Mouse (Mus musculus) embryonic facial prominence, embryonic 15.5 days (tissue): Measurements from ENCODE around the gene St3gal3. TPM values are rescaled to one million over a fixed set of nuclear protein-coding genes. Genes with fewer than 3 reads are reported as not detected.

Experiments used
- ATAC-seq: fragments of 200-750 bp; cut with Nextera tagmentation; 2 replicates; pipeline ENCODE4 v1.8.0; 2017; ENCODE audit warnings: low read depth, moderate TSS enrichment; ENCODE audit not compliant: insufficient number of reproducible peaks, low FRiP score, low TSS enrichment
- H3K27ac ChIP-seq: fragments of 300-500 bp; sonication (generic); replicated peaks from 2 replicates; pipeline ENCODE4 v1.5.1; 2015; ENCODE audit warnings: mild to moderate bottlenecking, inconsistent platforms
- H3K27me3 ChIP-seq: fragments of 300-500 bp; sonication (generic); 2 replicates; pipeline ENCODE4 v1.6.1; 2015; ENCODE audit warnings: inconsistent platforms
- H3K36me3 ChIP-seq: fragments of 300-500 bp; sonication (generic); 2 replicates; pipeline ENCODE4 v1.6.1; 2015; ENCODE audit warnings: mild to moderate bottlenecking, inconsistent platforms
- H3K4me1 ChIP-seq: fragments of 300-500 bp; sonication (generic); 2 replicates; pipeline ENCODE4 v1.6.1; 2015; ENCODE audit warnings: inconsistent platforms
- H3K4me2 ChIP-seq: fragments of 300-500 bp; sonication (generic); replicated peaks from 2 replicates; pipeline ENCODE4 v1.6.1; 2015; ENCODE audit warnings: mild to moderate bottlenecking, inconsistent platforms
- H3K4me3 ChIP-seq: fragments of 300-500 bp; sonication (generic); replicated peaks from 2 replicates; pipeline ENCODE4 v1.5.1; 2015; ENCODE audit warnings: mild to moderate bottlenecking, inconsistent platforms
- H3K9ac ChIP-seq: fragments of 300-500 bp; sonication (generic); 2 replicates; pipeline ENCODE4 v1.6.1; 2015; ENCODE audit warnings: inconsistent platforms
- H3K9me3 ChIP-seq: fragments of 300-500 bp; sonication (generic); replicated peaks from 2 replicates; pipeline ENCODE4 v1.6.1; 2016; ENCODE audit warnings: inconsistent platforms
- WGBS: fragments of 180-500 bp; shearing (Covaris S2); methylation state at CpG from one replicate; pipeline ENCODE4 v1.1.7; 2015; 5-methylcytosine and 5-hydroxymethylcytosine counted together
- polyA plus RNA-seq: library from polyadenylated mRNA; unstranded; fragments of >200 nt; fragmentation: Nextera tagmentation; extraction: Ambion mirVana; gene quantifications from 2 replicates; pipeline ENCODE4 v1.2.1, GENCODE M21; 2015

St3gal3 gene
- polyA plus RNA-seq, 1 experiment from 2014 or later, result 9.8 TPM

DNA sequence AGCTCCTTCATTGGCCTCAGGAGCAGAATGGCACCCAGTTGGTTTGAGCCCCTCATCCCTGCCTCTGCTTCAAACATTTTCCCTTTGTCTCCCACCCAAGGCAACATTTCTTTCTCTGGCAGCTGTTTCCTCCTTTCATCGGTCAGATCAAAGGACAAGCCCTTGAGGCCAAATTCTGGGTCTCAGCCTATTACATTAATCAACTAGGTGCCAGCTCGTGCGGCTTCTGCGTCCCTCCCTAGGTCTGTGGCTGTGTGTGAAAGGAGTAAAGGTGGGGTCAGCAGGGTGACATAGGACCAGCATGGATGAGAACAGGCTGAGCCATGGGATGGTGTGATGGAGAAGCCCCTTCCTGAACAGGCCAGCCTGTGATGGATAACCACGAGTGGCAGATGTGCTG, 191.4 kb downstream of the St3gal3 start:
- Histone ChIP-seq H3K27ac (no peak overlapping the region), H3K9ac (no peak overlapping the region), H3K4me2 (no peak overlapping the region), H3K9me3 (no peaks in the 10 kb centered on the region), H3K36me3 (peaks cover 13% of the 10 kb centered on the region), H3K27me3 (no peaks in the 10 kb centered on the region), H3K4me1 (peaks cover 9% of the 10 kb centered on the region; the same call in 1 of the 2 replicates), H3K4me3 (no peak overlapping the region)
- ATAC-seq, result no peak
- WGBS, result 31% methylated on average over 5 of the region's 5 CpGs

DNA sequence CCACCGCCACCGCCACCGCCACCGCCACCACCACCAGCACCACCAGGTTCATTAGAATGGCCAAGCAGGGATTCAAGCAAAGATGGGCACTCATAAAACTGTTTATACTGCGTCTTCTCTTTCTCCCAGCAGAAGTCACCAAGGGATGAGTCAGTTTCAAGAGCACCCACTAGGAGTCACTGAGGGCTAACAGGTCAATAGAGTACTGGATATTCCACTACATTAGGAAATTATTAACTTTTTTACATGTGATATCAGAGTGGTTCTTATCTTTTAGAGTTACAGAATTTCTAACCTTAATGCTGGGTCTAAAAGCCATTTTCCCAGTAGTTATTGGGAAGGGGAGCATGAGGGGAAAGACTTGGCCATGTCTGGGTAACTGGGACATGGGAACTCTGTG, 197.8 kb downstream of the St3gal3 start:
- no peak overlapping the region for H3K9ac ChIP-seq

DNA sequence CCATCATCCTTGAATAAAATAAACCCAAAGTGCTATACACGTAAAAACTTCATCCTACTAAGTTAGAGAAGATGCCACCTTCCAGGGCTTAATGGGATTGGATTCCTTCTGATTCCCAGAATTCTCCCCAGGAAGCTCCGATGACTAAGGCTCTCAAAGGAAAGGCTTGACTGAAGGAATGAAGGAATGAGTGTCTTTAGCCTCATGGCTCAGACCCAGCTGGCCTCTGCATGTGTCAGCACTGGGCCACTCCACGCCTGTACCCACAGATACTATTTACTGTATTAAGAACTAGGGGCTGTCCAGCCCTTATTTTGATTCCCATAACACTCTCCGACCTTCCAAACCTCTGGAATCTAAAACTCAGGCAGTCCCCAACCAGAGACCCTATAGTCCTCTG, 200.6 kb downstream of the St3gal3 start:
- no peak overlapping the region for H3K9ac ChIP-seq
- no peak overlapping the region for H3K27ac ChIP-seq
- no peak for ATAC-seq
- peaks cover 13% of the 10 kb centered on the region for H3K27me3 ChIP-seq
- H3K4me3 ChIP-seq, result no peak overlapping the region
- no peak overlapping the region for H3K4me2 ChIP-seq
- WGBS, result 88% methylated on average over 4 of the region's 4 CpGs
- H3K4me1 ChIP-seq, result peaks cover 9% of the 10 kb centered on the region
- H3K36me3 ChIP-seq, result peaks cover 9% of the 10 kb centered on the region; the same call in 1 of the 2 replicates
- no peaks in the 10 kb centered on the region for H3K9me3 ChIP-seq

More for the DNA sequence above, 197.8 kb downstream of the St3gal3 start:
- Histone ChIP-seq H3K4me3 (no peak overlapping the region), H3K4me2 (no peak overlapping the region), H3K27me3 (no peaks in the 10 kb centered on the region), H3K36me3 (peaks cover 15% of the 10 kb centered on the region), H3K4me1 (no peaks in the 10 kb centered on the region), H3K9me3 (no peaks in the 10 kb centered on the region), H3K27ac (no peak overlapping the region)
- ATAC-seq, result no peak
- 94% methylated on average over 5 of the region's 5 CpGs for WGBS

DNA sequence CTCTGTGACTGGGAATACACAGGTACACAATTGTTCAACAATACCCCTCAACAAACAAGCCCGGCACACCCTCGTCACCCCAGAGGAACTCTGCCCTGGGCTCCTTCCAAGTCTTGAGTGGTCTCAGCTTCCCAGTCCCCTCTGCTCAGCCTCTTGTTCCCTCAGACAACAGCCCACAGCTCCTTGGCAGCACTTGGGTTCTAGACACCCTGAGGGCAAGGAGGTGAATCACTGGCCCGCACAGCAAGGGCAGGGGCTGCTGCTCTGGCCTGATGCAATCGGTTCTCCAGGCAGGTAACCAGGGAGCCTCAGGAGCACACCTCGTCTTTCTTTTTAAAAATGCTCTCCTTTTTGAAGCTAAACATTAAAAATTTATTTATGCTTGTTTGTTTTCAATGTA, 201.5 kb downstream of the St3gal3 start:
- Histone ChIP-seq H3K4me1 (peaks cover 17% of the 10 kb centered on the region), H3K36me3 (0 out of 2 replicates have a peak, but pooled peaks cover 7% of the 10 kb centered on the region), H3K4me2 (no peak overlapping the region), H3K9ac (no peak overlapping the region), H3K27ac (no peak overlapping the region), H3K9me3 (no peaks in the 10 kb centered on the region), H3K27me3 (peaks cover 15% of the 10 kb centered on the region), H3K4me3 (no peak overlapping the region)
- no peak for ATAC-seq
- 69% methylated on average over 5 of the region's 5 CpGs for WGBS

DNA sequence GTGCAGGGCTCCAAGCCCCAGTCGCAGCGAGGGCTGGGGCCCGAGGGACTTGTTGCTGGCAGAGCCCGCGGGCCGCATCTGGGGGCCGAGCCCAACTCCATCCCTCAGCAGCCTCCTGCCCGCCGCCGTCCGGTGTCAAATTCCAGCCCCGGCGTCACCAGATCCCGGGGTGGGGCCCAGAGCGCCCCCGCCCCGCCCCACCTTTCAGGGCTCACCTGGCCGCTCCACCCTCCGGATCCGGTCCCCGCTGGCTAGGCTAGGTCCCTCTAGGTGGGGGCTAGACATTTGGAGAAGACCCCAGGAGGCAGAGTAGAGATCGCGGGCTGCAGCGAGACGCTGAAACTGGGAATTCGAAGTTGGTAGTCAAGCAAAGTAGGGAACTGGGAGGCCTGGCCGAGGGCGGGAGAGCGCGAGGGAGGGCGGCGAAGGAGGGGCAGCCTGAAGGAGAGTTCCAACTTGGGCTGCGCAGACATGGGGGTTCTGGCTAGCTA, 205.3 kb downstream of the St3gal3 start, which contains the start of gene Artn:
Artn (minus strand) TSS at position 373 of the 491 bp plus-strand sequence.
- H3K4me3 ChIP-seq, result peak within 1 kb of the TSS; percentile 45
- peak within 1 kb of the TSS; percentile 44; the same call in 1 of the 2 replicates for H3K9ac ChIP-seq
- peaks cover 39% of the 10 kb centered on the region for H3K4me1 ChIP-seq
- H3K36me3 ChIP-seq, result 0 out of 2 replicates have a peak, but pooled peaks cover 3% of the 10 kb centered on the region
- H3K27ac ChIP-seq, result 0 out of 2 replicates have a peak within 1 kb of the TSS, but pooled peaks have one; percentile 51
- H3K27me3 ChIP-seq, result peaks cover 47% of the 10 kb centered on the region
- WGBS, result under 1% methylated on average over 33 of the region's 33 CpGs
- ATAC-seq, result peak; percentile 67
- peak within 1 kb of the TSS; percentile 90 for H3K4me2 ChIP-seq
- no peaks in the 10 kb centered on the region for H3K9me3 ChIP-seq

DNA sequence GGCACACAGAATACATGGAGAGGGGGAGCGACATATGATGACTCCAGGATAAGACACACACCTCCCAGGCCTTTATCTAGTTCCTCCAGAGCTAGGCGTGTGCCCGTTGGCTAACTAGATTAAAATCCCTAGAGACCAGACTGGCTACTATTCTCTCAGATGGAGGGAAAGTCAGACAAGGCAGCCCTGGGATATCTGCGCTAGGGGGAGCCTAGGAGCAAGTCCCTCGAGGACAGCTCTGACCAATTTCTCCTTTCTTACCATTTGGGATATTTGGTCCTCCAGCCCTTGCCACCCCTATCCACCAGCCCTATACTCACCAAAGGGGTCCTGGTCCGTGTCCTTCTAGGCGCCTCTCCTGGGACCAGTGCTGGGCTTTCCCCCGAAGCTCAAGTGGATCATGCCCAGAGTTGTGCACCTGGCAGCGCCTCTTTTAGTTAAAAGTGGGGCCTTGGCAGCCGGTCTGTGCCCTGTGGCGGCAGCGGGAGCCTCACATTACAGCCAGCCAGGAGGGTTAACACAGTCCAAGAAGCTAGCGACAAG, 205.9 kb downstream of the St3gal3 start:
- peak overlapping the region; percentile 44; the same call in 1 of the 2 replicates for H3K9ac ChIP-seq
- H3K4me3 ChIP-seq, result peak overlapping the region; percentile 45
- WGBS, result 2% methylated on average over 13 of the region's 13 CpGs
- H3K9me3 ChIP-seq, result no peaks in the 10 kb centered on the region
- peak; percentile 27 for ATAC-seq
- H3K4me2 ChIP-seq, result peak overlapping the region; percentile 90
- 0 out of 2 replicates have a peak, but pooled peaks cover 3% of the 10 kb centered on the region for H3K36me3 ChIP-seq
- 0 out of 2 replicates have a peak overlapping the region, but pooled peaks have one; percentile 51 for H3K27ac ChIP-seq
- H3K27me3 ChIP-seq, result peaks cover 47% of the 10 kb centered on the region
- peaks cover 39% of the 10 kb centered on the region for H3K4me1 ChIP-seq

DNA sequence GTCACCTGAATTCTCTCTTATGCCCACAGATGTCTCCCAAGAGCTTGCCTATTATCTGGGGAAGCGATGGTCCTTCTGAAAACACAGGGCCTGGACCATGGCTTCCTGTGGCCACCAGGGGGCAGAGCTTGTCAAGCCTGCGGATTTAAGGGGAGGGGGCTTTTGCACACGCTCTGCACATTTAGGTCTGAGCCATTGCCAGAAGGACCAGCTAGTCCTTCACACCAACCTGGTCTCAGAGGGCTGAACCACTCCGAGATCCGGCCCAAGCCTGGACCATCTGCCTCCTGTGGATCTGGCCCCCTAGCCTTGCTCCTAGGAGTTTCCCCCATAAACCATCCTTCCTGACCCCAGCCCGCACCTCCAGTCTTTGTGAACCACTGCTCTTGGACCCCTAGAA, 206.5 kb downstream of the St3gal3 start:
- no peak overlapping the region for H3K9ac ChIP-seq
- H3K27me3 ChIP-seq, result peaks cover 47% of the 10 kb centered on the region
- ATAC-seq, result no peak
- H3K4me3 ChIP-seq, result 0 out of 2 replicates have a peak overlapping the region, but pooled peaks have one; percentile 45
- peak overlapping the region; percentile 90; the same call in 1 of the 2 replicates for H3K4me2 ChIP-seq
- 10% methylated on average over 6 of the region's 6 CpGs for WGBS
- H3K9me3 ChIP-seq, result no peaks in the 10 kb centered on the region
- no peak overlapping the region for H3K27ac ChIP-seq
- 0 out of 2 replicates have a peak, but pooled peaks cover 3% of the 10 kb centered on the region for H3K36me3 ChIP-seq
- peaks cover 39% of the 10 kb centered on the region for H3K4me1 ChIP-seq

DNA sequence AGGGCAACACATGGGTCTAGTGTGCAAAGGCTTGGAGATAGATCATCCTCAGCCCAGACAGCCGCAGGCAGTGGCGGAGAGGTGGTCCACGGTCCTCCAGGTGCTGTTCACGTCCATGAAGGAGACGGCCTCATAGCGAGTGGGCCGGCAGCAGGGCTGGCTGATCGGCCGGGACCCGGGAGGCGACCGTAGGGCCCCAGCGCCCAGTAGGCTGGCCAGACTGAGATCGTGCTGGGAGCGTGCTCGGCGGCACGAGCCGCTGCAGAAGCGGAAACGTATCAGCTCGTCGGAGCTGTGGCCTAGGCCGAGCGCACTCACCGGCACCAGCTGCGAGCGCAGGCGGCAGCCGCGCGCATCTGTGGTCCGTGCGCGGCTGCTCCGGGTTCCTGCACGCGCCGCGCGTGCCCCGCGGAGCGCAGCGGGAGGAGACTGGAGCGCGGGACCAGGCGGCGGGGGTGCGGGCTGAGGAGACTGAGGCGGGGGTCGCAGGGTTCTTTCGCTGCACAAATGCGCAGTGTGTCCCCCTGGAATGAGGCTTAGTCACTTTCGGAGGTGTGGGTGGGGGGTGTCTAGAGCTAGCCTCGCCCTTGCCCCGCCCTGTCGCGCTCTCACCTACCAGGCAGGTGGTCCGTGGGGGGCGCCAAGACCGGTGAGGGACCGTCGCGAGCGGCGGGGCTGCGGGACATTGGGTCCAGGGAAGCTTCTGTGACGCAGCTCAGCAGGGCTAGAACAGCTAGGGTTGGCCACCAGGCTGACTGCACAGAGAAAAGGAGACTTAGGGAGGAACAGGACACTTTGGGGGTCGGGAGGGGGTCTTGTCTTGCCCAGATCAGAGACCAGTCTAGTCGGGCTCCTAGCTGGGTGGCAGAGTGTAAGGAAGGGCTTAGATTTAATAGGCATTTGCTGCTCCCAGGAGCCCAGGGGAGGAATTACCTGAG, 207.9 kb downstream of the St3gal3 start:
- Histone ChIP-seq H3K4me3 (peak overlapping the region; percentile 49), H3K4me2 (peak overlapping the region; percentile 95), H3K9me3 (no peaks in the 10 kb centered on the region), H3K27ac (no peak overlapping the region), H3K36me3 (0 out of 2 replicates have a peak, but pooled peaks cover 1% of the 10 kb centered on the region), H3K9ac (peak overlapping the region; percentile 40; the same call in 1 of the 2 replicates), H3K27me3 (peaks cover 50% of the 10 kb centered on the region), H3K4me1 (peaks cover 39% of the 10 kb centered on the region)
- 3% methylated on average over 71 of the region's 71 CpGs for WGBS
- ATAC-seq, result peak; percentile 53

DNA sequence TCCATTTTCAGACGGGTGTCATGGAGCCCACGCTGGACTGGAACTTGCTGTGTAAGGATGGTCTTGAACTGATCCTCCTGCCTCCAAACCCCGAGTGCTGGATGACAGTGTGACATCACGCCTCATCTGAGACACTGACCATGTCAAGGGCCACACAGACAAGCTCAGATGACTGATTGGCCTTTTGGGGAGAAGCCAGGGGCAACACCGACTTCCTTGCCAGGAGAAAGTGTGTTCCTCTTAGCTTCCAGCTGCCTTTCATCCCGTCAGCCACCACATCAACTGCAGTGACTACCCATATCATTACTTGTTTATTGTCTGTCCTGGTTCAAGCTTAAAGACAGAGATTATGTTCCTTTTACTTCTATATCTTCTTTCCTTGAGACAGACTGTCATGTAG, 209.8 kb downstream of the St3gal3 start:
- H3K9ac ChIP-seq, result no peak overlapping the region
- H3K4me1 ChIP-seq, result peaks cover 39% of the 10 kb centered on the region
- no peaks in the 10 kb centered on the region for H3K9me3 ChIP-seq
- WGBS, result 59% methylated on average over 4 of the region's 6 CpGs
- ATAC-seq, result no peak
- no peak overlapping the region for H3K4me3 ChIP-seq
- peaks cover 44% of the 10 kb centered on the region for H3K27me3 ChIP-seq
- no peak overlapping the region for H3K4me2 ChIP-seq
- H3K36me3 ChIP-seq, result no peaks in the 10 kb centered on the region
- H3K27ac ChIP-seq, result no peak overlapping the region

DNA sequence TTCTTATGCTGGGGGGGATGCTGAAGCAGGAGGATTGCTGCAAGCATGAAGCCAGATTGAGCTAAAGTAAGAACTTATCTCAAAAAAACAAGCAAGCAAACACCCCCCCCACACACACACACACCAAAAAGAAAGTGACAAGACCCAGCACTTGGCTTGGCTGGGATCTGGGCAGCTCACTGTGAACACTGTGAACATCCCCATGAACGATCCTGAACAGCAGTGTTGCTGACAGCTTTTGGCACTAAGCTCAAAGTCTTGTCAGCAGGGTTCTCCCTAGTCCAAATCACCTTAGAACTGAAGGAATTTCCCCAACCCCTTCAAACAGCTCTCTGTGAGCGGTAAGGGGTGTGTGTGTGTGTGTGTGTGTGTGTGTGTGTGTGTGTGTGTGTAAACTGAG, 211.3 kb downstream of the St3gal3 start:
- Histone ChIP-seq H3K9me3 (no peaks in the 10 kb centered on the region), H3K36me3 (no peaks in the 10 kb centered on the region), H3K27ac (no peak overlapping the region), H3K4me2 (no peak overlapping the region), H3K4me1 (peaks cover 24% of the 10 kb centered on the region), H3K9ac (no peak overlapping the region), H3K4me3 (no peak overlapping the region), H3K27me3 (peaks cover 36% of the 10 kb centered on the region)
- WGBS, result 52% methylated on average over 2 of the region's 2 CpGs
- no peak for ATAC-seq

DNA sequence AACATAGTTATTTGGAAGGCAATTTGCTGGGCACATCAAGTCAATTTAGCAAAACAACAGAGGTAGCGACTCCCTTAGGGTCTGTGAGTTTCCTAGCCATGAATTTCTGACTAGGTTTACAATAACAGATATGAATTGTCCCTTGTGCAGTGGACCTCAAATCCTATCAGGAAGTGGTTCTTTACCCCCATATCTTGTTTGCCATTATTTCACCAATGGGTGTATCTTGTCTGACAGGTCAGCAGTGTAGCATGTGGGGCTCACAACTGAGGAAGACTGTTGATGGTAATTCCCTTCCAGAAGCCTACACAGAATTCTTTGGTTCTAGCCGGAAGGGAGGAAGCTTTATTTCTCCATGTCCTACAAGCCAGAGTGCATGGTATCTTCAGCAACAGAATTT, 213.4 kb downstream of the St3gal3 start:
- Histone ChIP-seq H3K9me3 (no peaks in the 10 kb centered on the region), H3K4me1 (peaks cover 3% of the 10 kb centered on the region; the same call in 1 of the 2 replicates), H3K4me2 (no peak overlapping the region), H3K36me3 (no peaks in the 10 kb centered on the region), H3K27ac (no peak overlapping the region), H3K27me3 (peaks cover 15% of the 10 kb centered on the region), H3K9ac (no peak overlapping the region), H3K4me3 (no peak overlapping the region)
- no peak for ATAC-seq
- WGBS, result 84% methylated on average over 2 of the region's 2 CpGs
